In genomic region chr8:111625694-111626527, GRCm38 (mm10) we compare ENCODE assay signal across 8 mouse cellular contexts. TPM values are rescaled to one million over a fixed set of nuclear protein-coding genes. Genes with fewer than 3 reads are reported as not detected.
DNase-seq lines count a peak whose midpoint lies in the region; TF ChIP-seq lines count a peak whose summit lies in the region.

No protein-coding gene starts in this region.

- 0 out of 2 replicates have a peak, but pooled peaks cover 13% of the 10 kb centered on the region for H3K4me1 ChIP-seq in embryonic fibroblast, embryonic 13.5 days (ENCODE audit: control insufficient read depth, insufficient read depth, low read length)

- no peak for TF ChIP-seq POLR2A in embryonic fibroblast, embryonic 13.5 days (IDR thresholded peaks at IDR 0.05; ENCODE audit: low read depth, low read length)

- DNase-seq in right cerebral cortex, adult 18-20 months, result peak; percentile 67
- DNase-seq in right cerebral cortex, postnatal 25 days, result no peak
- DNase-seq in brain, adult 2 months (ENCODE audit: low read depth, low spot score), result peak; percentile 91
- peak; percentile 82 for DNase-seq in heart, postnatal 36 days
- peak; percentile 62 to 74 for DNase-seq in left cerebral cortex, postnatal 25 days (ENCODE audit: low spot score in 2 of 2)
- peak; percentile 58 to 69 for DNase-seq in natural killer cell, adult 2 months (ENCODE audit: low spot score in 2 of 2)
- DNase-seq in thymus, postnatal 36 days, result peak; percentile 71 to 75

- no peak overlapping the region for H3K27ac ChIP-seq in embryonic fibroblast, embryonic 13.5 days (ENCODE audit: insufficient read depth, low read length)

- TF ChIP-seq CTCF in embryonic fibroblast, embryonic 13.5 days (IDR thresholded peaks at IDR 0.05; ENCODE audit: borderline replicate concordance, insufficient read depth, low read length), result peak; percentile 57

- intact Hi-C loops in heart, postnatal 36 days (cut with DNase I), result loop anchor here (1.0 to 10.0 kb wide), 4 partner anchors 37 to 281 kb away; partner anchors contain the start of gene Znrf1
- intact Hi-C loops in left cerebral cortex, postnatal 25 days (cut with DNase I), result loop anchor here (1.0 kb wide), 1 partner anchor 90 kb away; the partner anchor contains the start of gene Znrf1

- H3K4me3 ChIP-seq in embryonic fibroblast, embryonic 13.5 days (ENCODE audit: insufficient read depth, low read length), result no peak overlapping the region

RNA-seq across cellular contexts. Expression of gene Ldhd, which starts 4.3 kb away (rescaled TPM):
- 0.46 and 0.53 TPM in 2 replicates for polyA plus RNA-seq in embryonic fibroblast, embryonic 13.5 days (2011; ENCODE audit: insufficient read length, low read depth, missing spikeins)
- 10 to 100 TPM; 36.7 to 43.6 TPM for total RNA-seq in heart, postnatal 36 days (2021)
- total RNA-seq in left cerebral cortex, postnatal 25 days (2021), result 1 to 10 TPM; 6.8 to 7.7 TPM

RNA-seq across cellular contexts. Expression of gene Zfp1, which starts 17.3 kb away (rescaled TPM):
- 7.2 and 11.7 TPM in 2 replicates for polyA plus RNA-seq in embryonic fibroblast, embryonic 13.5 days (2011; ENCODE audit: insufficient read length, low read depth, missing spikeins)
- total RNA-seq in heart, postnatal 36 days (2021), result 1 to 10 TPM; 8.1 to 8.4 TPM
- total RNA-seq in left cerebral cortex, postnatal 25 days (2021), result 10 to 100 TPM; 20.0 to 20.9 TPM

Comparison
In these comparisons a context has a peak if more than half of its experiments do, and no peak if none do; other contexts are left out.
1. RNA of gene Ldhd, which starts 4.3 kb away (total RNA-seq): 36.7 to 43.6 TPM in heart, postnatal 36 days; 6.8 to 7.7 TPM in left cerebral cortex, postnatal 25 days; every median in the first group is over 4 times any median in the second.